Mouse (Mus musculus): Measurements from ENCODE around the gene Dgki.

Dgki gene

GRCm38 (mm10) chr6:37241434-37241833 lies 58.5 kb downstream of the Dgki start:
- no peak for DNase-seq (ENCODE audit: extremely low spot score)

GRCm38 (mm10) chr6:37240140-37240539 lies 59.8 kb downstream of the Dgki start:
- DNase-seq (ENCODE audit: extremely low spot score): no peak

- no peak for DNase-seq (ENCODE audit: extremely low spot score)
Observed at GRCm38 (mm10) chr6:37236893-37237292, 63.1 kb downstream of the Dgki start.

- no peak for DNase-seq (ENCODE audit: extremely low spot score)
Observed at GRCm38 (mm10) chr6:37231148-37231547, 68.8 kb downstream of the Dgki start.

- no peak for DNase-seq (ENCODE audit: extremely low spot score)
Observed at GRCm38 (mm10) chr6:37222947-37223510, 77.0 kb downstream of the Dgki start.

- DNase-seq (ENCODE audit: extremely low spot score): no peak
Observed at GRCm38 (mm10) chr6:37222016-37222415, 78.0 kb downstream of the Dgki start.

GRCm38 (mm10) chr6:37219110-37219509 lies 80.9 kb downstream of the Dgki start:
- DNase-seq (ENCODE audit: extremely low spot score): no peak

GRCm38 (mm10) chr6:37216342-37216763 lies 83.6 kb downstream of the Dgki start:
- no peak for DNase-seq (ENCODE audit: extremely low spot score)

GRCm38 (mm10) chr6:37215655-37216054 lies 84.3 kb downstream of the Dgki start:
- no peak for DNase-seq (ENCODE audit: extremely low spot score)

- no peak for DNase-seq (ENCODE audit: extremely low spot score)
Observed at GRCm38 (mm10) chr6:37212930-37213329, 87.1 kb downstream of the Dgki start.

GRCm38 (mm10) chr6:37211545-37212247 lies 88.3 kb downstream of the Dgki start:
- no peak for DNase-seq (ENCODE audit: extremely low spot score)

GRCm38 (mm10) chr6:37202901-37203300 lies 97.1 kb downstream of the Dgki start:
- no peak for DNase-seq (ENCODE audit: extremely low spot score)

GRCm38 (mm10) chr6:37200840-37201239 lies 99.1 kb downstream of the Dgki start:
- no peak for DNase-seq (ENCODE audit: extremely low spot score)

- DNase-seq (ENCODE audit: extremely low spot score): no peak
Observed at GRCm38 (mm10) chr6:37199502-37199901, 100.5 kb downstream of the Dgki start.

GRCm38 (mm10) chr6:37197745-37198144 lies 102.2 kb downstream of the Dgki start:
- no peak for DNase-seq (ENCODE audit: extremely low spot score)

GRCm38 (mm10) chr6:37196870-37197269 lies 103.1 kb downstream of the Dgki start:
- no peak for DNase-seq (ENCODE audit: extremely low spot score)

GRCm38 (mm10) chr6:37195766-37196165 lies 104.2 kb downstream of the Dgki start:
- DNase-seq (ENCODE audit: extremely low spot score): no peak

- DNase-seq (ENCODE audit: extremely low spot score): no peak
Observed at GRCm38 (mm10) chr6:37181961-37182360, 118.0 kb downstream of the Dgki start.

GRCm38 (mm10) chr6:37171149-37171832 lies 128.7 kb downstream of the Dgki start:
- no peak for DNase-seq (ENCODE audit: extremely low spot score)

GRCm38 (mm10) chr6:37158880-37159279 lies 141.1 kb downstream of the Dgki start:
- no peak for DNase-seq (ENCODE audit: extremely low spot score)

GRCm38 (mm10) chr6:37154051-37154450 lies 145.9 kb downstream of the Dgki start:
- DNase-seq (ENCODE audit: extremely low spot score): no peak

GRCm38 (mm10) chr6:37150483-37150882 lies 149.5 kb downstream of the Dgki start:
- no peak for DNase-seq (ENCODE audit: extremely low spot score)

GRCm38 (mm10) chr6:37150038-37150437 lies 149.9 kb downstream of the Dgki start:
- no peak for DNase-seq (ENCODE audit: extremely low spot score)
